In the genomic region with DNA sequence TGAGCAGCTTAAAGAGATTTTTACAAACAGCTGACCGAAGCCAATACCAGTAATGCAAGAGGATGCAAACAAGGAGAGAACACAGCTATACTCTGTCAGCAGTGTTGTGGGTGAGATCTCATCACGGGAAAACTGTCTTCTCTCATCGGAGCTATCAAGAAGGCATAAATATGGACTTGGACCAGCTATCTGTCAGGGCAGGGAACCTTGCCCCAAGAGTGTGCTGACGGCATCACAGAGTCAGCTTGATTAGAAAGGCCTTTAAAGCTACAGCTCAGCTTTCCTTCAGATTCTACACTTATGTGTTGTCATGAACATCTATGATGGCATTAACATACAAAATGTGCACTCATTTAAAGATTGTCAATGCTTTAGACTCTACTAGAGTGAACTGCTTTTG, we compare ENCODE assay signal across 18 mouse cellular contexts.
DNase-seq lines count a peak whose midpoint lies in the region.
"Had no signal": no experiment of that assay in that cellular context is flagged by ENCODE, and none has a peak within 500 bp of the region (broad histone marks: within the 10 kb centered on the region; RNA-seq: fewer than 3 reads in every experiment).

No protein-coding gene starts in this region.

- DNase-seq in kidney, adult 9 months, result peak; percentile 38
- DNase-seq in kidney, postnatal 4 days, result no peak
- DNase-seq in retina, adult 2 months (ENCODE audit: low read depth, low spot score), result peak; percentile 42
- DNase-seq in retina, postnatal 1 day, result no peak
- peak; percentile 3 for DNase-seq in yolk sac, embryonic 10.5 days (ENCODE audit: low spot score)
- no peak for DNase-seq in frontal cortex, postnatal 10 days (ENCODE audit: low spot score in 2 of 2)
- DNase-seq: adrenal gland, adult 2 months; adrenal gland, postnatal 14 days; cerebellum, adult 11-12 months; cerebellum, adult 8-10 months; cerebellum, postnatal 10 days; cerebellum, postnatal 36 days; embryo, embryonic 11 days; gastrocnemius, postnatal 10 days; gastrocnemius, postnatal 36 days; heart, adult 2 months; heart, postnatal 14 days; heart, postnatal 4 days had no signal

Comparison
In these comparisons a context has a peak if more than half of its experiments do, and no peak if none do; other contexts are left out.
1. DNase-seq: peak in kidney, adult 9 months (single experiment), retina, adult 2 months (single experiment) and yolk sac, embryonic 10.5 days (single experiment); none in kidney, postnatal 4 days (0 of 2), retina, postnatal 1 day (single experiment) and frontal cortex, postnatal 10 days (0 of 2).